Mouse (Mus musculus): ENCODE measurements around the gene Ldb3. TPM values are rescaled to one million over a fixed set of nuclear protein-coding genes. Genes with fewer than 3 reads are reported as not detected.

Ldb3 gene
- total RNA-seq, 2 experiments from 2014 or later: not detected

- ATAC-seq (replicated peaks; ENCODE audit: low FRiP score, low TSS enrichment, poor library complexity, severe bottlenecking): no peak
Observed at GRCm38 (mm10) chr14:34522701-34523100, 65.8 kb downstream of the Ldb3 start, which contains the start of gene 9230112D13Rik. 9230112D13Rik (minus strand) TSS chr14:34522801.

- no peak for ATAC-seq (replicated peaks; ENCODE audit: low FRiP score, low TSS enrichment, poor library complexity, severe bottlenecking)
Observed at GRCm38 (mm10) chr14:34517959-34518544, 70.4 kb downstream of the Ldb3 start.

GRCm38 (mm10) chr14:34516960-34517577 is 71.4 kb downstream of the Ldb3 start:
- no peak for ATAC-seq (replicated peaks; ENCODE audit: low FRiP score, low TSS enrichment, poor library complexity, severe bottlenecking)

GRCm38 (mm10) chr14:34515860-34516259 is 72.6 kb downstream of the Ldb3 start:
- ATAC-seq (replicated peaks; ENCODE audit: low FRiP score, low TSS enrichment, poor library complexity, severe bottlenecking): no peak

GRCm38 (mm10) chr14:34514120-34514519 is 74.4 kb downstream of the Ldb3 start:
- no peak for ATAC-seq (replicated peaks; ENCODE audit: low FRiP score, low TSS enrichment, poor library complexity, severe bottlenecking)

GRCm38 (mm10) chr14:34512602-34513001 is 75.9 kb downstream of the Ldb3 start:
- ATAC-seq (replicated peaks; ENCODE audit: low FRiP score, low TSS enrichment, poor library complexity, severe bottlenecking): no peak

- no peak for ATAC-seq (replicated peaks; ENCODE audit: low FRiP score, low TSS enrichment, poor library complexity, severe bottlenecking)
Observed at GRCm38 (mm10) chr14:34511901-34512300, 76.6 kb downstream of the Ldb3 start.

- ATAC-seq (replicated peaks; ENCODE audit: low FRiP score, low TSS enrichment, poor library complexity, severe bottlenecking): no peak
Observed at GRCm38 (mm10) chr14:34508842-34509439, 79.5 kb downstream of the Ldb3 start.

- ATAC-seq (replicated peaks; ENCODE audit: low FRiP score, low TSS enrichment, poor library complexity, severe bottlenecking): peak; percentile 69
Observed at GRCm38 (mm10) chr14:34508187-34508840, 80.2 kb downstream of the Ldb3 start.

- ATAC-seq (replicated peaks; ENCODE audit: low FRiP score, low TSS enrichment, poor library complexity, severe bottlenecking): no peak
Observed at GRCm38 (mm10) chr14:34505309-34505708, 83.2 kb downstream of the Ldb3 start.

- ATAC-seq (replicated peaks; ENCODE audit: low FRiP score, low TSS enrichment, poor library complexity, severe bottlenecking): no peak
Observed at GRCm38 (mm10) chr14:34504377-34504776, 84.1 kb downstream of the Ldb3 start.

GRCm38 (mm10) chr14:34503759-34504158 is 84.7 kb downstream of the Ldb3 start:
- no peak for ATAC-seq (replicated peaks; ENCODE audit: low FRiP score, low TSS enrichment, poor library complexity, severe bottlenecking)

- no peak for ATAC-seq (replicated peaks; ENCODE audit: low FRiP score, low TSS enrichment, poor library complexity, severe bottlenecking)
Observed at GRCm38 (mm10) chr14:34503325-34503647, 85.2 kb downstream of the Ldb3 start, which contains the start of gene Bmpr1a. Bmpr1a (minus strand) TSS chr14:34503341.

GRCm38 (mm10) chr14:34502475-34503324 is 85.8 kb downstream of the Ldb3 start:
- peak; percentile 48 for ATAC-seq (replicated peaks; ENCODE audit: low FRiP score, low TSS enrichment, poor library complexity, severe bottlenecking)

GRCm38 (mm10) chr14:34501804-34502474 is 86.5 kb downstream of the Ldb3 start:
- ATAC-seq (replicated peaks; ENCODE audit: low FRiP score, low TSS enrichment, poor library complexity, severe bottlenecking): no peak

- no peak for ATAC-seq (replicated peaks; ENCODE audit: low FRiP score, low TSS enrichment, poor library complexity, severe bottlenecking)
Observed at GRCm38 (mm10) chr14:34501447-34501803, 87.1 kb downstream of the Ldb3 start.

- no peak for ATAC-seq (replicated peaks; ENCODE audit: low FRiP score, low TSS enrichment, poor library complexity, severe bottlenecking)
Observed at GRCm38 (mm10) chr14:34500309-34500708, 88.2 kb downstream of the Ldb3 start.

GRCm38 (mm10) chr14:34499664-34500063 is 88.8 kb downstream of the Ldb3 start:
- no peak for ATAC-seq (replicated peaks; ENCODE audit: low FRiP score, low TSS enrichment, poor library complexity, severe bottlenecking)

- ATAC-seq (replicated peaks; ENCODE audit: low FRiP score, low TSS enrichment, poor library complexity, severe bottlenecking): no peak
Observed at GRCm38 (mm10) chr14:34497346-34497745, 91.1 kb downstream of the Ldb3 start.

All from megakaryocyte-erythroid progenitor cell, adult 5-6 weeks (primary cell).